Mouse (Mus musculus) R1 (cell line): ENCODE data around the gene Adora2a.
"Not testable (repeated sequence)": the region's sequence is repeated elsewhere in the genome, so short reads cannot be mapped to it uniquely, and the experiment has no call there.

Source experiments
- DNase-seq: peaks from one replicate; pipeline ENCODE4 v3.0.0-alpha.2; 2018; ENCODE audit warnings: low read depth, low spot score

The Adora2a gene

DNA sequence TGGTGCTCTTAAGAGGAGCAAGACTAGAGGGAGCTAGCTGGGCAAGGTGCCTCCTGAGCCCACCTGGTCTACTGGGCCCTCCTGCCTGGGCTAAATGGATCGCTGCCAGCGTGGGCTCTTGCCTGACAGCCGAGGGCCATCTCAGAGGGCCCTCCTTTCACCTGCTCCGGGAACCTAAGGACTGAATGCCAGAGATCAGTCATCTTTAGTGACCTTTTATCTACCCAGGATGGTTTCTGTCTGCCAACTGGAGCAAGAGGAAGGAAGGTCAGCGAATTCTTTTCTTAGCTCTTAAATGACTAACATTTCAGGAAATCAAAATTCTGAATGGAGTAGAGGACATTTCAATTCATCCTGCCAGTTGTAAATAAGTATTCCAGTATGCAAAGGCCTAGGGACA is 33.9 kb downstream of the Adora2a start:
- DNase-seq = no peak

DNA sequence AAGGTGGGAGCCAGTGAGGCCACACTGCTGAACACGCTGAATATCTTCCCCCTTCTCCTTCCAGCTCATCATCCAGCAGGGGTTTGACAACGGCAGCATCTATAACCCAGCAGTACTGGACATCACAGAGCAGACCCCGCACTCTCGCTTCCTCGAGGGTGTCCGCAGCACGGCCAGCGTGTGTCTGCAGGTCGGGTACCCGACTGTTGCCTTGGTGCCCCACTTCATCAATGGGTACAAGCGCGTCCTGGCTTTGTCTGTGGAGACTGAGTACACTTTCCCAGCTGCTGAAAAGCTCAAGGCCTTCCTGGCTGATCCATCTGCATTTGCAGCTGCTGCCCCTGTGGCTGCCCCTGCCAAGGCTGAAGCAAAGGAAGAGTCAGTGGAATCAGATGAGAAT is 35.9 kb downstream of the Adora2a start:
- no peak for DNase-seq

DNA sequence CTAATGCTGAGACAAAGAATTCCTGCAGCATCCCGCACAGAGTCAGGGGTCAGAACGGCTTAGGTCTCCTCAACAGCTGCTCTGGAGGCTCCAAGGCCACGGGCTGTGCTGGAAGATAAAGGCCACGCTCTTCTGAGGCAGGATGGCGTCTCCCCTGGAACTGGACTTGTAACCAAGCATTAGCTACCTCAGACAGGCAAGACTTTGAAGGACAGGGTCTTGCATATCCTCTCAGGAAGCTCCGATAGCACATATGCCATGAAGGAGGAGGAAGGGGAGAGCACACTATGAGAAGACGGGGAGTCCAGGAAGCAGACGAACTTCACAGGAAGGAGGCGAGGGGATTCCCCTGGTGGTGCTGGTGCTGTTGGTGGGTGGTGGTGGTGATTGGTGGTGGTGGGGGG is 37.2 kb downstream of the Adora2a start:
- DNase-seq = not testable (repeated sequence)

DNA sequence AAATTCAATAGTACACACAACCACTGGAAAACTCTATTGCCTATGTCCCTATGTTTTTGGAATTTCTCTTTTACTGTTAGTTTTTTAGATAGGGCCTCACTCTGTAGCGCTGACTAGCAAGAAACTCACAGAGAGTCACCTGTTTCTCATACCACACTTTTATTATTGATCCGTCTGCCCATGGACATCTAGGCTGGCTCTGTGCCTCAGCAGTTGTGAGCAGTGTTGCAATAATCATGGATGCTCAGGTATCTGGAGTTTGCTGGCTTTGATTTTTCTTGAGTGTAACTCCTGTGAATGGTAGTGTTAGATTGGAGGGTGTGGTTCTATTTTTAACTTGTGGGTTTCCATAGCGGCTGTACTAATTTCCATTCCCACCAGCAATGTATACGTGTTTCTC is 38.7 kb downstream of the Adora2a start:
- DNase-seq = no peak

DNA sequence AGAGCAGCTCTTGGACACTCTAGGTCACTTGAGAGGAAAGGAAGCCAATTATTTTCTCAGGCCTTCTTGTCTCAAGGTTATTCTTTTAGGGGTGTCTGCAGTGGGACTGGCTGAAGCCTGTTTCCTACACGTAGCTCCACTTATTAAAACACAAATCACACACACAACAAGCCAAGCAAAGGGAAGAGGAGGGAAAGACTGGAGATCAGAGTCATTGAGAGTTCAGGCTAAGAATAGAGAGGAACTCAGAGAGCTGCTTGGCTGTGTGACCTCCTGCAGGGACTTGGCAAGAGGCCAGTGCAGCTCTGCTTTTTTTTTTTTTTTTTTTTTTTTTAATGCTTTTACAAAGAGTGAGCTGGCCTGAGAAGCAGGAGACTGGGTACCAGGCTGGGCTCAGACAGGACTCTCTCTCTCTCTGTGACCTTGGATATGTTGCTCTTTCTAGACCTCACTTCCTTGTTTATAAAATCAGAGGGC is 47.6 kb downstream of the Adora2a start:
- DNase-seq = peak; percentile 33

DNA sequence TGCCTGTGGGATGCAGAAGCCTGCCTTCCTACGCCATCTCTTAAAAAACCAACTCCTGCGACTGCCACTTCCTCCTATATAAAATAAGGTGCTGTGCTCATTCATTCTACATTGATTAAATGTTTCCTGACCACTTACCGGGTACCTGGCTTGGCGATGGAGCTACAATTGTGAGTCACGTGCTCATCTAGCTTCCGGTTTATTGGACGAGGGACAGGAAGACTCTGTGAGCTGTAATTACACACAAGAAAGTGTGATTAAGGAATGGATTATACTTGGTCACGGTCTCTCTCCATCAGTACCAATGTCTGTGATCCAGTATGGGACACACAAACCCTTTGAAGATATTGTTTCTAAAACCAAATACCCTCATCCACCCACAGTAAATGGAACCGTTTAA is 48.1 kb downstream of the Adora2a start:
- peak; percentile 25 for DNase-seq

DNA sequence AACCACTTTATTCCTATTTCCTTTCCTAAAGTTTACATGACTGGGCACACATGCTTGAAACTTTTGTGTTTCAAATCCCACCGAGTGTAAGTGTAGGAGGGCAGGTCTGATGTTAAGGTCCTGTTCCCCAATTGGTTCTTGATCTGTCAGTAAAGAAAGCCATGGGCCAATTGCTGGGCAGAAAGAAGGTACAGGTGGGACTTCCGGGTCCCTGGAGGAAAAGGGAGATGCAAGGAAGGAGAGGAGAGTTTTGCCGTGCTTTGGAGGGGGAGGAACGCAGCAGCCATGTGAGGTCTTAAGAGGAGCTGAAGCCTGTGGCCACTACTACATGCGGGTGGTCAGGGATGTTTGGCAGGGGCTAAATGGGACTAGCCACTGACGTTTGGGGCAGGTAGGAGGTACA is 48.6 kb downstream of the Adora2a start:
- DNase-seq = peak; percentile 82

DNA sequence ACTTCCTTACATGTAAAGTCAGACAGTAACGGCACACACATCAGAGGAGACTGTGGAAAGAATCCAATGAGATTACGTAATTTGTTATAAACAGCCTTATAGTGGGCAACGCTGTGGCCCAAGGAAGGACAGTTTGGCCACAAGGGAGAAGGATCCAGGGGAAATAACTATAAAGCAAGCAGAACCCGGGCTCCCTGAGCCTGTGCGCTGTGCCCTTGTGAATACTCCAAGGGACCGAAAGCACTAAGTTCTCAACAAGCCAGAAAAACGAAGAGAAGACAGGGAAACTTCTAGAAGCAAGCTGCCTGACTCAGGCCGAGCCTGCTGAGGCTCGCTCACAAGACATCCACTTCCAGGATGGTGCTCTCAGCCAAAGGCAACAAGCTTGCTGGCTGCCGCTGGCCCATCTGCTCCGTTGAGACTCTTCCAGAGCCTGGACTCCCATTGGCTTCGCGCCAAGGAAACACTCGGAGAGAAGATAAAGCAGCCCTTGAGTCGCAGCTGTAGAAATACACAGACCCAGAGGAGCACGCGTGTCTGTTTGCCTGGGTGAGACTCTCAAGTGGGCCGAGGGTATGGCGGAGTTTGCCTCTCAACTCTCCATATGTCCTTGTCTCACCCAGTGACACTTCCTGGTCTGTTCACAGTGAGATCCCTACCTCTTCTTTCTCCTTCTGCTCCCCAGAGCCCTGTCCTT is 57.1 kb downstream of the Adora2a start:
- not testable (repeated sequence) for DNase-seq

DNA sequence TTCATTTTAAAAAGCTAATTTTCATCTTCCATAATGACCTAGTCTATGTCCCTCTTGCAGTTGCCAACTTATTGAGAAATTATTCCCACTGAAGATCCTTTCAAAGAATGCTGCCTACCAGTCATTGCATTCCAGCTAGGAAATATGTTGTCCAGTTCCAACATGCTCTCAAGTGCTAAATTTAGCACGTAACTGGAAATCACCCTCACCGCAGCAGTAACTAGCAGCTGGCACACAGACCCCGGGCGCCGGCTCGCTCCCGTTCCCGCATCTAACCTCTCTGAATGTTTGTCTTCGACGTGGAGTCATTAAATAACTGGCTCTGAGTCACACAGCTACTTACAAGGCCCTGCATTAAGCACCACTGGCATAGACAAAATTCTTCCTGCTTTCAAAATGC is 62.0 kb downstream of the Adora2a start:
- no peak for DNase-seq
